Mouse (Mus musculus) cortical plate, adult 2 months (tissue): Measurements from ENCODE around the gene Eps15l1. TPM values are rescaled to one million over a fixed set of nuclear protein-coding genes. Genes with fewer than 3 reads are reported as not detected.

Source experiments
- H3K27ac ChIP-seq: fragments of 200-500 bp; 2 replicates; pipeline ENCODE4 v1.5.1; 2012; ENCODE audit warnings: low read length, control low read depth, inconsistent platforms; ENCODE audit not compliant: insufficient read depth
- H3K4me1 ChIP-seq: fragments of 200-500 bp; 2 replicates; pipeline ENCODE4 v1.6.1; 2011; ENCODE audit warnings: low read length; ENCODE audit not compliant: control insufficient read depth, insufficient read depth
- H3K4me3 ChIP-seq: fragments of 200-500 bp; 2 replicates; pipeline ENCODE4 v1.5.1; 2011; ENCODE audit warnings: mild to moderate bottlenecking, low read length, control low read depth; ENCODE audit not compliant: insufficient read depth
- CTCF ChIP-seq: fragments of 200-500 bp; IDR thresholded peaks from 2 replicates; pipeline ENCODE4 v1.5.1; 2011; ENCODE audit warnings: mild to moderate bottlenecking, control low read depth, low read length; ENCODE audit not compliant: insufficient read depth; ENCODE audit errors: extremely low read depth
- POLR2A ChIP-seq: fragments of 200-500 bp; IDR thresholded peaks from 2 replicates; pipeline ENCODE4 v1.6.1; 2011; ENCODE audit warnings: mild to moderate bottlenecking, low read length, control low read depth; ENCODE audit not compliant: insufficient read depth; ENCODE audit errors: extremely low read depth
- polyA plus RNA-seq: library from polyadenylated mRNA; depleted of rRNA; stranded (reverse); fragments of >200 nt; gene quantifications from 2 replicates; pipeline ENCODE4 v1.2.3, GENCODE M21; 2012

Eps15l1 gene
- polyA plus RNA-seq, 1 experiment, result 71.4 TPM

DNA sequence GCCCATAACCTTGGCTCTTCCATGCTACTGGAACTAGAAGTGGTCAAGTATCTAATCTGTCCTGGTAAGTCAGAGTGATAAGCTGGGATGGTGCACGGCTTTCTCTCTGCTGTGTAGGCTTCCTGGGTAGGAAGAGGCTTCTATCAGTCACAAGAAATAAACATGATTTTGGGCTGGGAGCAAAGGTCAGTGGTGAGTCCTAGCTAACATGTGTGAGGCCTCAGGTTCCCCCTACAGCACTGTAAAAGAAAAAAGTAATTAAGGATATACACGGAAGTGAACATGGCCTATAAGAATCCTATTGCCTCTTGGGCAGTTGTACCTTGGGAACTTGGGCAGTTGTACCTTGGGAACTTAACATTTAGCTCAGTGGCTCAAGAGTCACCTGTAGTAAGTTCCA, 44.4 kb downstream of the Eps15l1 start:
- TF ChIP-seq CTCF, result no peak
- TF ChIP-seq POLR2A, result no peak
- H3K4me1 ChIP-seq, result no peaks in the 10 kb centered on the region
- H3K27ac ChIP-seq, result no peak overlapping the region
- no peak overlapping the region for H3K4me3 ChIP-seq

DNA sequence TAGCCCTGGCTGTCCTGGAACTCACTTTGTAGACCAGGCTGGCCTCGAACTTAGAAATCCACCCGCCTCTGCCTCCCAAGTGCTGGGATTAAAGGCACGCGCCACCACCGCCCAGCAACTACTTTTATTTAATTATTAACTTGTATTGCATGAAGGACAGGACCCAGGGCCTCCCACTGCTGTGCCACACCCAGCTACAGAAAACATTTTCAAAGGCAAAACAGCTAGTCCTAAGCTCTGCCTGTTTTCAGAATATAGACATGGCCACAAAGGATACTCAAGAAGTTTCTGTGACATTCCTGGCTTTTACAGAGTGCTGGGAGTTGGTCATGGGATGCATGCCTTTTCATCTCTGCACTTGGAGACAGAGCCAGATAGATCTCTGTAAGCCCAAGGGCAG, 45.0 kb downstream of the Eps15l1 start:
- no peak for TF ChIP-seq CTCF
- TF ChIP-seq POLR2A, result no peak
- Histone ChIP-seq H3K27ac (no peak overlapping the region), H3K4me3 (no peak overlapping the region), H3K4me1 (no peaks in the 10 kb centered on the region)

DNA sequence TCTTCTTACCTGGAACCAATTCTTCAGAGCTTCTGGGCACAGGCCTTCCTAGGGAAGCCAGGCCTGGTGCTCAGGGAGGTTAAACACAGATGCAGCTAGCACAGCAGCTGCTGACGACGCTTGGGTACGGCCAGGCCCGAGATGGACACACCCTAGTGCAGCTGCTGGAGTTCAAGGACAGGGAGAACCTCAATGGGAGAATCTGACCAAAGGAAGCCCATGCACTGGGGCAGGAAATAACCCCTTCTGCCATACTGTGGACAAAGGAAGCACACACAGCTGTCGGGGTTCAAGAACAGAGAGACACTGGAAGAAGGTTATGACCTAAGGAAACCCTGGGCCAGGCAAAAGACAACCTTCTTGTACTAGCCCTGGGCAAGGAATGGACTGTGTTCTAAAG, 46.1 kb downstream of the Eps15l1 start:
- no peaks in the 10 kb centered on the region for H3K4me1 ChIP-seq
- no peak overlapping the region for H3K4me3 ChIP-seq
- H3K27ac ChIP-seq, result no peak overlapping the region
- no peak for TF ChIP-seq POLR2A
- no peak for TF ChIP-seq CTCF

DNA sequence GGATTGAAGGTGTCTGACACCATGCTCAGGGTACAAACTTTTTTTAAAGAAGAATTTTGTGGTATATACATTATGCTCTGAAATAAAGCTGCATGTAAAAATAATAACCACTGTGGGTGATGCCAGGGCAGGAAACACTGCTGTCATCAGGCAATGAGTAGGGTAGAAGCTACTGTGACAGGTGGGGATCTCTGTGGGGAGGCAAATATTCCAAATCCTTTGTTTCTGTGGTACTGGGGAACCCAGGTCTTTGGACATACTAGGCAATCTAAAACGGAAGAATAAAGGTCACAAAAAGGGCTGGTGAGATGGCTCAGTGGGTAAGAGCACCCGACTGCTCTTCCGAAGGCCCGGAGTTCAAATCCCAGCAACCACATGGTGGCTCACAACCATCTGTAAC, 48.9 kb downstream of the Eps15l1 start:
- TF ChIP-seq CTCF (no peak), POLR2A (no peak)
- no peak overlapping the region for H3K4me3 ChIP-seq
- H3K4me1 ChIP-seq, result no peaks in the 10 kb centered on the region
- H3K27ac ChIP-seq, result no peak overlapping the region

DNA sequence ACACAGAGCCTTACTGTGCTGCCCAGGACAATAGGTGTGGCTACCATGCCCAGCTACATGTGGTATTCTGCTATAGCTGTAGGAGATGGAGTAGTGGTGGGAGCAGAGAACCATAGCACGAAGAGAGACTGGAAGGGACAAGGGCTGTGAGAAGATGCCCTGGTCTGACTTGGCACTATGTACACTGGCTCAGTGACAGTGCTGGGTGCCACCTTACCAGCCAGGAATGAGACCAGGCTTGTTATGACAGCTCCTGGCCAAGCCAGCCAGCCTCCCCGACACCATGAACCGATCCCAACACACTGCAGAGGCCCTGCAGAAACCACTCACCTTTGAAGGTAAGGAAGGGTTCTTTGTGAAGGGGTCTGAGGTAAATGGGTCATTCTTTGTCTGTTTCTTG, 49.9 kb downstream of the Eps15l1 start:
- TF ChIP-seq POLR2A (no peak), CTCF (no peak)
- H3K4me1 ChIP-seq, result no peaks in the 10 kb centered on the region
- no peak overlapping the region for H3K4me3 ChIP-seq
- H3K27ac ChIP-seq, result no peak overlapping the region

DNA sequence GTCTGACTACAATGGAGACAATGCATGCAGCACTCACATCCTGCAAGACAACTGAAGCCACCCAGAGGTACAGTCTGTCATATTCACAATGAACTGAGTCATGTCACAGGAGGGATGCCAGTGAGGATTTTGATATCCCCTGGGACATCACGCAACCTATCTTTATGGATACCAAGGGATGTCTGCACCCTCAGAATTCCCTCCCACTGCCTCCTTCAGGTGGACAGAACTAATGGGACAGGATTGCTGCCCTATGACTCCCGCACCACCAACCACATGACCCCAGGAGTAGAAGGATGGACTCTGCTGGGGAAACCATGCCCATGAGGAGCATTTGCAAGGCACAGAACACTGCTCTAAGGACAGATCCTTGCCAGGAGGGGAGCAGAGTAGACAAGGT, 54.8 kb downstream of the Eps15l1 start:
- H3K27ac ChIP-seq, result no peak overlapping the region
- no peak overlapping the region for H3K4me3 ChIP-seq
- 0 out of 2 replicates have a peak, but pooled peaks cover 2% of the 10 kb centered on the region for H3K4me1 ChIP-seq
- no peak for TF ChIP-seq CTCF
- no peak for TF ChIP-seq POLR2A

DNA sequence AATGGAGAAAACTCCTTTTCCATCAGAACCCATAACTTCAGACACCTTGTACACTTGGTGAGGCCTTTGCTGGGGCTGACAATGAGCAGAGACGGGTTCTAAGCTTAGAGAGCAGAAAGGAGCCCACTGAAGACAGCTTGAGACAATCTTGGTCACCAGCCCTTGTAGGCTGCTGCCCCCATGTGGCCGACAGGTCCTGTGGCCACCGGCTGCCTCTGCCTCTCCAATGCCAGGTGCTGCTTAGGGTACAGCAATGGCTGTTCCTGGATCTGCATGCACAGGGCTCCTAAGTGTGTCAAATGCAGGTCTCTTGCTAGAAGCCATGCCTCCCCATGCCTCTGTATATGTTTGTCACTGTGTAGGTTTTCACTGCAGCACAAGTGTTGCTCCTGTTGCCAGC, 55.4 kb downstream of the Eps15l1 start:
- no peak overlapping the region for H3K27ac ChIP-seq
- no peak for TF ChIP-seq POLR2A
- peak; percentile 72 for TF ChIP-seq CTCF
- no peak overlapping the region for H3K4me3 ChIP-seq

DNA sequence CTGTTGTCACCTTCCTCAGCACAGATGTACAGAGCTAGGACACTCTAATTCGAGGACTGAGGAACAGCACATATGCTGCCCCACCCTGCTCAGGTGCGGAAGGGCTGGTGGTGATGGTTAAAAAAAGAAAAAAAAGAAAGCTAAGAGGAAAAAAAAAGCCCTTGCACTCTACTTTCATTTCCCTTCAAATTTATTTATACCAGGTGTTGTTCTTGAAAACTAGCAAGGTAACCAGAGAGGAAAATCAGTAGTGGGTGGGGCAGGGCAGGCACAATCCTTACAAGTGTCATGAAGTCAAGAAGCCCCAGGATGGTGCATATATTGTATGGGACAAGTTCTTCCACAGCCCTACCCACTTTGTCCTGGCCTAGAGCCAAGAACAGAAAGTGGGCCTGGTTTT, 56.2 kb downstream of the Eps15l1 start:
- no peak overlapping the region for H3K27ac ChIP-seq
- 0 out of 2 replicates have a peak, but pooled peaks cover 2% of the 10 kb centered on the region for H3K4me1 ChIP-seq
- no peak overlapping the region for H3K4me3 ChIP-seq
- TF ChIP-seq POLR2A (no peak), CTCF (no peak)

More for the DNA sequence above, 55.4 kb downstream of the Eps15l1 start:
- 0 out of 2 replicates have a peak, but pooled peaks cover 2% of the 10 kb centered on the region for H3K4me1 ChIP-seq

DNA sequence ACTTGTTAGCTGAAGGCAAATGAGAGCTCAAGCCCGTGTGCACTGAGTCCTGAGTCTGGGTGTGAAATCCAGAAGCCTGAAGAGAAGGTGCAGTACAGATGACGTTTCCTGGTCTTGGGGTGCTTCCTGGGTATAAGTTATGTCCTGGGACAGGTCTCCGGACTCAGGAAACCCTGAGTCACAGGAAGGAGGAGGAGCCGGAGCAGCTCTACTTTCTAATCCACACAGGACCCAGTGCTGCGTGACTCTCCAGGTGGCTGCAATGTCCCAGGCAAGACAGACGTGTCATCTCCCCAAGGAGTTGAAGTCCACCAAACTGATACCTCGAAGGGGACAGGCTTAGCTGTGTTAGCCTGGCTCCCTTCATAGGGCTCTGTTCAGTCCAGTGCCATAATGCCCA, 57.8 kb downstream of the Eps15l1 start:
- TF ChIP-seq POLR2A (no peak), CTCF (no peak)
- H3K4me3 ChIP-seq, result no peak overlapping the region

DNA sequence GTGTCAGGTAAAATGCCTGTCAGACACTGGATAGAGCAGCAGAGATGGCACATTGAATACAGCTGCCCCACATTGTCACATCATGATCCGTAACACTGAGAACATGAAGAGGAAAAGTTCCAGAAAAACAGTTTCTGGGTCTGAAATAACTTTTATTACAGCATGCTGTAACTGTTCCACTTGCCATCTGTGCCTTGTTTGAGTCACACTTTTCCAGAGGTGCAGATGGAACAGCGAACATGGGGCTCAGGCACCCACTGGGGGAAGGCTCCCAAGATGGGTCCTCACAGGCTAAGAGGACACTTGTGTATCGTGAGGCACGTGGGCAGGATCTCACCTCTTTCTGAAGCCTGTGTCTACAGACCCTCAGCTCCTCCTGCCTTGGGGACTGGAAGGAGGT, 58.5 kb downstream of the Eps15l1 start:
- TF ChIP-seq CTCF (no peak), POLR2A (no peak)
- Histone ChIP-seq H3K4me1 (0 out of 2 replicates have a peak, but pooled peaks cover 2% of the 10 kb centered on the region), H3K27ac (no peak overlapping the region), H3K4me3 (no peak overlapping the region)

More for the DNA sequence above, 57.8 kb downstream of the Eps15l1 start:
- Histone ChIP-seq H3K4me1 (0 out of 2 replicates have a peak, but pooled peaks cover 2% of the 10 kb centered on the region), H3K27ac (no peak overlapping the region; the same call in 1 of the 2 replicates)
